Mouse (Mus musculus) forebrain, embryonic 10.5 days (tissue): Measurements from ENCODE around the gene Ankrd10. TPM values are rescaled to one million over a fixed set of nuclear protein-coding genes. Genes with fewer than 3 reads are reported as not detected.

Source experiments
- DNase-seq: peaks from one replicate; pipeline ENCODE4 v3.0.0-alpha.2; 2017; ENCODE audit warnings: low spot score; ENCODE audit errors: extremely low spot score
- H3K27ac ChIP-seq: fragments of 300-500 bp; sonication (generic); 2 replicates; pipeline ENCODE4 v1.5.1; 2016; ENCODE audit warnings: mild to moderate bottlenecking
- H3K27me3 ChIP-seq: fragments of 300-500 bp; sonication (generic); 2 replicates; pipeline ENCODE4 v1.6.1; 2016; ENCODE audit warnings: mild to moderate bottlenecking; ENCODE audit not compliant: poor library complexity, severe bottlenecking
- H3K36me3 ChIP-seq: fragments of 300-500 bp; sonication (generic); replicated peaks from 2 replicates; pipeline ENCODE4 v1.6.1; 2016; ENCODE audit warnings: mild to moderate bottlenecking, moderate library complexity
- H3K4me1 ChIP-seq: fragments of 300-500 bp; sonication (generic); 2 replicates; pipeline ENCODE4 v1.6.1; 2016
- H3K4me3 ChIP-seq: fragments of 300-500 bp; sonication (generic); 2 replicates; pipeline ENCODE4 v1.5.1; 2016; ENCODE audit warnings: mild to moderate bottlenecking, moderate library complexity
- H3K9me3 ChIP-seq: fragments of 300-500 bp; sonication (generic); 2 replicates; pipeline ENCODE4 v1.6.1; 2016; ENCODE audit warnings: mild to moderate bottlenecking, moderate library complexity
- WGBS: fragments of 180-500 bp; shearing (Covaris S2); methylation state at CpG from one replicate; pipeline ENCODE4 v1.1.7; 2016; 5-methylcytosine and 5-hydroxymethylcytosine counted together
- polyA plus RNA-seq: library from polyadenylated mRNA; unstranded; fragments of >200 nt; fragmentation: Nextera tagmentation; extraction: Ambion mirVana; gene quantifications from 2 replicates; pipeline ENCODE4 v1.2.1, GENCODE M21; 2016

Ankrd10 gene
- polyA plus RNA-seq, 1 experiment from 2014 or later: 129 TPM

- 89% methylated on average over 5 of the region's 5 CpGs for WGBS
- Histone ChIP-seq H3K4me3 (no peak overlapping the region), H3K27ac (no peak overlapping the region), H3K4me1 (no peaks in the 10 kb centered on the region), H3K9me3 (no peaks in the 10 kb centered on the region; the same call in 1 of the 2 replicates), H3K36me3 (peaks cover 9% of the 10 kb centered on the region), H3K27me3 (no peaks in the 10 kb centered on the region)
- no peak for DNase-seq
These were observed 35.1 kb downstream of the Ankrd10 start for GRCm38 (mm10) chr8:11600301-11600951.

- H3K36me3 ChIP-seq: no peaks in the 10 kb centered on the region
- no peak for DNase-seq
- H3K27ac ChIP-seq: no peak overlapping the region
- no peaks in the 10 kb centered on the region for H3K27me3 ChIP-seq
- WGBS: 81% methylated on average over 12 of the region's 12 CpGs
- 0 out of 2 replicates have a peak, but pooled peaks cover 7% of the 10 kb centered on the region for H3K4me1 ChIP-seq
- no peaks in the 10 kb centered on the region for H3K9me3 ChIP-seq
- no peak overlapping the region for H3K4me3 ChIP-seq
These were observed 42.2 kb downstream of the Ankrd10 start for GRCm38 (mm10) chr8:11593222-11593884.

- no peaks in the 10 kb centered on the region for H3K9me3 ChIP-seq
- no peak overlapping the region for H3K27ac ChIP-seq
- no peak for DNase-seq
- H3K4me3 ChIP-seq: no peak overlapping the region
- no peaks in the 10 kb centered on the region for H3K27me3 ChIP-seq
- H3K36me3 ChIP-seq: no peaks in the 10 kb centered on the region
- WGBS: 57% methylated on average over 13 of the region's 13 CpGs
- H3K4me1 ChIP-seq: 0 out of 2 replicates have a peak, but pooled peaks cover 7% of the 10 kb centered on the region
These were observed 43.3 kb downstream of the Ankrd10 start for GRCm38 (mm10) chr8:11592296-11592695.

GRCm38 (mm10) chr8:11591837-11592236, 43.7 kb downstream of the Ankrd10 start:
- Histone ChIP-seq H3K27ac (no peak overlapping the region), H3K27me3 (no peaks in the 10 kb centered on the region), H3K9me3 (no peaks in the 10 kb centered on the region), H3K4me1 (0 out of 2 replicates have a peak, but pooled peaks cover 7% of the 10 kb centered on the region), H3K36me3 (no peaks in the 10 kb centered on the region), H3K4me3 (no peak overlapping the region)
- DNase-seq: no peak
- 73% methylated on average over 4 of the region's 4 CpGs for WGBS

- no peak for DNase-seq
- H3K36me3 ChIP-seq: no peaks in the 10 kb centered on the region
- 89% methylated on average over 2 of the region's 2 CpGs for WGBS
- no peak overlapping the region for H3K4me3 ChIP-seq
- no peak overlapping the region for H3K27ac ChIP-seq
- H3K9me3 ChIP-seq: peaks cover 10% of the 10 kb centered on the region; the same call in 1 of the 2 replicates
- no peaks in the 10 kb centered on the region for H3K27me3 ChIP-seq
- H3K4me1 ChIP-seq: peaks cover 5% of the 10 kb centered on the region; the same call in 1 of the 2 replicates
These were observed 49.2 kb downstream of the Ankrd10 start for GRCm38 (mm10) chr8:11586374-11586745.

GRCm38 (mm10) chr8:11585513-11586373, 49.8 kb downstream of the Ankrd10 start:
- no peak overlapping the region for H3K27ac ChIP-seq
- no peak for DNase-seq
- 86% methylated on average over 21 of the region's 21 CpGs for WGBS
- peaks cover 5% of the 10 kb centered on the region; the same call in 1 of the 2 replicates for H3K4me1 ChIP-seq
- H3K9me3 ChIP-seq: peaks cover 10% of the 10 kb centered on the region; the same call in 1 of the 2 replicates
- no peaks in the 10 kb centered on the region for H3K27me3 ChIP-seq
- no peaks in the 10 kb centered on the region for H3K36me3 ChIP-seq
- H3K4me3 ChIP-seq: no peak overlapping the region

- no peaks in the 10 kb centered on the region for H3K27me3 ChIP-seq
- no peak for DNase-seq
- 0 out of 2 replicates have a peak, but pooled peaks cover under 1% of the 10 kb centered on the region for H3K36me3 ChIP-seq
- 0 out of 2 replicates have a peak overlapping the region, but pooled peaks have one; percentile 21 for H3K27ac ChIP-seq
- H3K4me1 ChIP-seq: peaks cover 20% of the 10 kb centered on the region
- 64% methylated on average over 16 of the region's 16 CpGs for WGBS
- H3K4me3 ChIP-seq: no peak overlapping the region
- no peaks in the 10 kb centered on the region for H3K9me3 ChIP-seq
These were observed 59.8 kb downstream of the Ankrd10 start for GRCm38 (mm10) chr8:11575604-11576384.

GRCm38 (mm10) chr8:11574911-11575603, 60.5 kb downstream of the Ankrd10 start:
- peaks cover 20% of the 10 kb centered on the region for H3K4me1 ChIP-seq
- no peaks in the 10 kb centered on the region for H3K9me3 ChIP-seq
- WGBS: 75% methylated on average over 9 of the region's 9 CpGs
- H3K36me3 ChIP-seq: peaks cover 8% of the 10 kb centered on the region
- H3K27me3 ChIP-seq: no peaks in the 10 kb centered on the region
- no peak overlapping the region for H3K4me3 ChIP-seq
- DNase-seq: no peak
- H3K27ac ChIP-seq: no peak overlapping the region

- Histone ChIP-seq H3K4me1 (peaks cover 20% of the 10 kb centered on the region), H3K9me3 (no peaks in the 10 kb centered on the region), H3K27me3 (no peaks in the 10 kb centered on the region), H3K4me3 (no peak overlapping the region), H3K36me3 (peaks cover 35% of the 10 kb centered on the region), H3K27ac (no peak overlapping the region)
- DNase-seq: peak; percentile 10
- 83% methylated on average over 6 of the region's 6 CpGs for WGBS
These were observed 63.1 kb downstream of the Ankrd10 start for GRCm38 (mm10) chr8:11572428-11572827.

GRCm38 (mm10) chr8:11571950-11572349, 63.6 kb downstream of the Ankrd10 start:
- 89% methylated on average over 10 of the region's 10 CpGs for WGBS
- Histone ChIP-seq H3K4me1 (peaks cover 20% of the 10 kb centered on the region), H3K36me3 (peaks cover 39% of the 10 kb centered on the region), H3K4me3 (no peak overlapping the region), H3K27ac (no peak overlapping the region), H3K9me3 (no peaks in the 10 kb centered on the region), H3K27me3 (no peaks in the 10 kb centered on the region)
- DNase-seq: no peak

- WGBS: 96% methylated on average over 4 of the region's 4 CpGs
- Histone ChIP-seq H3K27me3 (no peaks in the 10 kb centered on the region), H3K4me3 (no peak overlapping the region), H3K9me3 (no peaks in the 10 kb centered on the region), H3K4me1 (peaks cover 13% of the 10 kb centered on the region), H3K36me3 (peaks cover 51% of the 10 kb centered on the region), H3K27ac (no peak overlapping the region)
- no peak for DNase-seq
These were observed 64.8 kb downstream of the Ankrd10 start for GRCm38 (mm10) chr8:11570742-11571141.
